ENCODE assay signal across 8 mouse cellular contexts in genomic region chr9:119322289-119323259, GRCm38 (mm10). TPM values are rescaled to one million over a fixed set of nuclear protein-coding genes. Genes with fewer than 3 reads are reported as not detected.
DNase-seq lines count a peak whose midpoint lies in the region; ATAC-seq and TF ChIP-seq lines count a peak whose summit lies in the region.

TSS of gene Oxsr1 (minus strand) at chr9:119322427.

- peak within 1 kb of the TSS; percentile 93 for H3K9ac ChIP-seq in hindbrain, embryonic 13.5 days

- H3K9me3 ChIP-seq in hindbrain, embryonic 13.5 days: no peaks in the 10 kb centered on the region

- peak; percentile 99 for DNase-seq in Patski (ENCODE audit: low read depth, low spot score)
- peak; percentile 97 to 99 for DNase-seq in cerebellum, postnatal 14 days
- DNase-seq in frontal cortex, postnatal 14 days (ENCODE audit: low spot score in 2 of 2): peak; percentile 98 to 99
- peak; percentile 92 to 96 for DNase-seq in layer of hippocampus, postnatal 25 days (ENCODE audit: extremely low spot score in 1 of 2, low spot score in 1 of 2)
- DNase-seq in lung, postnatal 25 days (ENCODE audit: low spot score): peak; percentile 100
- peak; percentile 99 for DNase-seq in retina, embryonic 14.5 days (ENCODE audit: low spot score)
- DNase-seq in thymus, postnatal 4 days: peak; percentile 98

- ATAC-seq in Patski: peak; percentile 90
- ATAC-seq in hindbrain, embryonic 13.5 days (ENCODE audit: low FRiP score): peak; percentile 98

- peak within 1 kb of the TSS; percentile 96 for H3K4me3 ChIP-seq in hindbrain, embryonic 13.5 days

- H3K36me3 ChIP-seq in hindbrain, embryonic 13.5 days: no peaks in the 10 kb centered on the region

- peaks cover 27% of the 10 kb centered on the region for H3K4me1 ChIP-seq in hindbrain, embryonic 13.5 days (replicated peaks)

- H3K27me3 ChIP-seq in Patski: no peaks in the 10 kb centered on the region
- no peaks in the 10 kb centered on the region for H3K27me3 ChIP-seq in hindbrain, embryonic 13.5 days

- CTCF ChIA-PET in Patski (lab: Charles Lee): interaction anchor here (1.1 to 2.6 kb wide), 4 partner anchors 11 to 71 kb away, joined by 3 to 10 read pairs (median 4); partner anchors contain the start of gene Acaa1a

- WGBS in hindbrain, embryonic 13.5 days: under 1% methylated on average over 76 of the region's 76 CpGs

- H3K4me2 ChIP-seq in hindbrain, embryonic 13.5 days: peak within 1 kb of the TSS; percentile 99

- peak; percentile 78 for TF ChIP-seq CTCF in Patski (IDR thresholded peaks at IDR 0.05)

- POLR2A ChIA-PET in Patski (lab: Charles Lee): interaction anchor here (0.7 to 1.2 kb wide), 4 partner anchors 11 to 31 kb away, joined by 3 to 5 read pairs (median 4); partner anchors contain the start of gene Acaa1a

- peak within 1 kb of the TSS; percentile 93 for H3K27ac ChIP-seq in hindbrain, embryonic 13.5 days

- in situ Hi-C loops in Patski (cut with MboI; ENCODE audit: low pct_unique_long_range_greater_than_20kb): no loop called here

RNA-seq across cellular contexts. Expression of gene Oxsr1, which starts in this region (rescaled TPM):
- 41.7 TPM for polyA plus RNA-seq in Patski (2021)
- polyA plus RNA-seq in hindbrain, embryonic 13.5 days (2015; fragmentation: Nextera tagmentation; extraction: Ambion mirVana): 11.8 and 13.0 TPM in 2 replicates
- 10 to 100 TPM; 24.8 to 31.6 TPM for total RNA-seq in layer of hippocampus, postnatal 25 days (2021)

Comparison
In these comparisons a context has a peak if more than half of its experiments do, and no peak if none do; other contexts are left out.
1. Peak in every context shown above with its lines: DNase-seq, ATAC-seq, H3K4me3 ChIP-seq and H3K27ac ChIP-seq.